ENCODE assay signal across 20 mouse cellular contexts in the genomic region with DNA sequence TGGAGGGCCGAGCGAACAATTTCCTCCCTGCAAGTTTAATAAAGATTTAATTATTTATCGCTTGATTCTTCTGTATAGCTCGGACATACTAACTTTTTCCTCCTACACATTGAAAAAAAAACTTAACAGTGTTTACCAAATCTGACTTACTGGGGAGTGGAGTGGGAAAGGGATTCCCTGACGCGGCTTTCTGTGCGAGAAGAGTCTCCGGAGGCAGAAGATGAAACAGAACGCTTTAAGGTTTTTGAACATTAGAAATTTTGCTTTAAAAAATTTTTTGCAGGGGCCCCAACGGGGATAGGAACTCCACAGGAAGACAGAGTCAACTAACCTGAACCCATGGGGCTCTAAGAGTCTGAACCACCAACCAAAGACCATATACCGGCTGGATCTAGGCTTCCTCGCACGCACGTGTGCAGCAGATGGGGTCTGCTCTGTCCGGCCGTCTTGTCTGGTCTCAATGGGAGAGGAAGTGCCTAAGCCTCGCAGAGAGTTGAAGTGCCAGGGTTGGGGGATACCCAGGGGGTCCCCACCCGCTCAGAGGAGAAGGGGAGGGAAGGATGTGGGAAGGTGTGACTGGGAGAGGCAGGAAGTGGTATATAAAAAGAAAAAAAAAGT. TPM values are rescaled to one million over a fixed set of nuclear protein-coding genes. Genes with fewer than 3 reads are reported as not detected.
DNase-seq lines count a peak whose midpoint lies in the region; ATAC-seq and TF ChIP-seq lines count a peak whose summit lies in the region.
"Had no signal": no experiment of that assay in that cellular context is flagged by ENCODE, and none has a peak within 500 bp of the region (broad histone marks: within the 10 kb centered on the region; RNA-seq: fewer than 3 reads in every experiment).

No protein-coding gene starts in this region.

- H3K36me3 ChIP-seq in midbrain, embryonic 11.5 days (ENCODE audit: control insufficient read depth, insufficient read depth, low read length), result no peaks in the 10 kb centered on the region
- no peaks in the 10 kb centered on the region for H3K36me3 ChIP-seq in midbrain, postnatal 0 days (ENCODE audit: insufficient read depth, low read length)
- H3K36me3 ChIP-seq in limb, embryonic 11.5 days (ENCODE audit: control insufficient read depth, insufficient read depth, low read length), result no peaks in the 10 kb centered on the region
- H3K36me3 ChIP-seq in heart, embryonic 12.5 days, result no peaks in the 10 kb centered on the region

- WGBS in midbrain, embryonic 11.5 days, result 4% methylated on average over 18 of the region's 18 CpGs
- 5% methylated on average over 18 of the region's 18 CpGs for WGBS in midbrain, postnatal 0 days
- 4% methylated on average over 18 of the region's 18 CpGs for WGBS in limb, embryonic 11.5 days
- WGBS in heart, embryonic 12.5 days, result 6% methylated on average over 18 of the region's 18 CpGs

- H3K9ac ChIP-seq in midbrain, embryonic 11.5 days (ENCODE audit: low read length), result no peak overlapping the region
- no peak overlapping the region for H3K9ac ChIP-seq in midbrain, postnatal 0 days (replicated peaks; ENCODE audit: low read length, poor library complexity, severe bottlenecking)
- no peak overlapping the region for H3K9ac ChIP-seq in limb, embryonic 11.5 days (ENCODE audit: low read length)
- no peak overlapping the region for H3K9ac ChIP-seq in heart, embryonic 12.5 days
- H3K9ac ChIP-seq: liver, postnatal 0 days had no signal

- peak; percentile 41 for ATAC-seq in midbrain, embryonic 11.5 days (ENCODE audit: low FRiP score)
- ATAC-seq in midbrain, postnatal 0 days (ENCODE audit: low FRiP score), result no peak
- peak; percentile 69 for ATAC-seq in CD4-positive, CD25-positive, alpha-beta regulatory T cell, adult 4 months
- no peak for ATAC-seq in limb, embryonic 11.5 days (ENCODE audit: insufficient number of reproducible peaks, low FRiP score, low TSS enrichment, low read depth)
- no peak for ATAC-seq in heart, embryonic 12.5 days (ENCODE audit: insufficient number of reproducible peaks, low FRiP score)
- ATAC-seq: hindbrain, embryonic 16.5 days; liver, postnatal 0 days had no signal

- no peaks in the 10 kb centered on the region for H3K9me3 ChIP-seq in midbrain, embryonic 11.5 days (ENCODE audit: control insufficient read depth, low read length)
- H3K9me3 ChIP-seq in midbrain, postnatal 0 days (ENCODE audit: low read length), result no peaks in the 10 kb centered on the region
- H3K9me3 ChIP-seq in limb, embryonic 11.5 days (ENCODE audit: control insufficient read depth, low read length), result no peaks in the 10 kb centered on the region
- no peaks in the 10 kb centered on the region for H3K9me3 ChIP-seq in heart, embryonic 12.5 days (replicated peaks)

- peak; percentile 92 for DNase-seq in midbrain, embryonic 11.5 days (ENCODE audit: low spot score, missing footprints)
- DNase-seq in midbrain, postnatal 0 days (ENCODE audit: low spot score), result no peak
- peak; percentile 53 for DNase-seq in embryo, embryonic 10.5 days (ENCODE audit: low spot score)
- DNase-seq in limb, embryonic 11.5 days (ENCODE audit: low spot score), result peak; percentile 45
- no peak for DNase-seq in thymus, postnatal 10 days (ENCODE audit: low spot score in 2 of 2)
- DNase-seq: cerebellum, adult 18-20 months; gastrocnemius, postnatal 10 days; kidney, adult 2 months; kidney, postnatal 4 days; liver; liver, postnatal 0 days; lung, postnatal 14 days; thymus, adult 18-20 months had no signal

- H3K4me1 ChIP-seq in midbrain, embryonic 11.5 days (ENCODE audit: control insufficient read depth, insufficient read depth, low read length), result no peaks in the 10 kb centered on the region
- no peaks in the 10 kb centered on the region for H3K4me1 ChIP-seq in midbrain, postnatal 0 days (ENCODE audit: insufficient read depth, low read length)
- no peaks in the 10 kb centered on the region for H3K4me1 ChIP-seq in limb, embryonic 11.5 days (ENCODE audit: control insufficient read depth, insufficient read depth, low read length)
- peaks cover 13% of the 10 kb centered on the region for H3K4me1 ChIP-seq in heart, embryonic 12.5 days (replicated peaks)

- no peak for TF ChIP-seq CTCF in midbrain, postnatal 0 days (IDR thresholded peaks at IDR 0.05)

- H3K27me3 ChIP-seq in midbrain, embryonic 11.5 days (ENCODE audit: control insufficient read depth, insufficient read depth, low read length), result peaks cover 68% of the 10 kb centered on the region
- peaks cover 63% of the 10 kb centered on the region for H3K27me3 ChIP-seq in midbrain, postnatal 0 days (ENCODE audit: insufficient read depth, low read length)
- H3K27me3 ChIP-seq in limb, embryonic 11.5 days (ENCODE audit: control insufficient read depth, insufficient read depth, low read length), result peaks cover 56% of the 10 kb centered on the region
- peaks cover 69% of the 10 kb centered on the region for H3K27me3 ChIP-seq in heart, embryonic 12.5 days (replicated peaks)

- no peak overlapping the region for H3K27ac ChIP-seq in midbrain, embryonic 11.5 days (ENCODE audit: low read depth, low read length)
- H3K27ac ChIP-seq in midbrain, postnatal 0 days (ENCODE audit: low read depth, low read length), result no peak overlapping the region
- H3K27ac ChIP-seq in limb, embryonic 11.5 days (replicated peaks; ENCODE audit: low read depth, low read length), result no peak overlapping the region
- H3K27ac ChIP-seq in heart, embryonic 12.5 days (ENCODE audit: poor library complexity, severe bottlenecking), result no peak overlapping the region

- no peak overlapping the region for H3K4me2 ChIP-seq in midbrain, embryonic 11.5 days
- H3K4me2 ChIP-seq in midbrain, postnatal 0 days (ENCODE audit: low read depth, low read length, poor library complexity, severe bottlenecking), result no peak overlapping the region
- no peak overlapping the region for H3K4me2 ChIP-seq in limb, embryonic 11.5 days (ENCODE audit: low read depth, severe bottlenecking)
- H3K4me2 ChIP-seq in heart, embryonic 12.5 days, result no peak overlapping the region

- H3K4me3 ChIP-seq in midbrain, embryonic 11.5 days (ENCODE audit: low read depth, low read length), result no peak overlapping the region
- no peak overlapping the region for H3K4me3 ChIP-seq in midbrain, postnatal 0 days (ENCODE audit: low read depth, low read length)
- no peak overlapping the region for H3K4me3 ChIP-seq in limb, embryonic 11.5 days (ENCODE audit: low read depth, low read length)
- H3K4me3 ChIP-seq in heart, embryonic 12.5 days, result no peak overlapping the region

RNA-seq across cellular contexts. Expression of gene Cdkn2a, which starts 22.2 kb away (rescaled TPM):
- not detected in 2 replicates for polyA plus RNA-seq in midbrain, embryonic 11.5 days (2014; fragmentation: Nextera tagmentation; extraction: Ambion mirVana)
- total RNA-seq in midbrain, postnatal 0 days (2014; rRNA removed), result not detected in 2 replicates
- not detected in 2 replicates for polyA plus RNA-seq in midbrain, postnatal 0 days (2015; fragmentation: Nextera tagmentation; extraction: Ambion mirVana)
- not detected for polyA plus RNA-seq in CD4-positive, CD25-positive, alpha-beta regulatory T cell, adult 4 months (2017; shearing (Covaris generic))
- not detected in 2 replicates for polyA plus RNA-seq in limb, embryonic 11.5 days (2014; fragmentation: Nextera tagmentation; extraction: Ambion mirVana)
- not detected in 2 replicates for polyA plus RNA-seq in heart, embryonic 12.5 days (2016; fragmentation: Nextera tagmentation; extraction: Ambion mirVana)
- polyA plus RNA-seq: forebrain, embryonic 11.5 days; heart, postnatal 0 days; hindbrain, embryonic 16.5 days; liver, postnatal 0 days; neural tube, embryonic 14.5 days; stomach, embryonic 14.5 days had no signal

RNA-seq across cellular contexts. Expression of gene Cdkn2b, which starts 38.6 kb away (rescaled TPM):
- 0.15 TPM in 1 of 2 replicates, not detected in the other for polyA plus RNA-seq in midbrain, embryonic 11.5 days (2014; fragmentation: Nextera tagmentation; extraction: Ambion mirVana)
- 1.2 and 4.2 TPM in 2 replicates for total RNA-seq in midbrain, postnatal 0 days (2014; rRNA removed)
- polyA plus RNA-seq in midbrain, postnatal 0 days (2015; fragmentation: Nextera tagmentation; extraction: Ambion mirVana), result 2.1 and 2.8 TPM in 2 replicates
- under 1 TPM in 1 of 2 experiments, not detected in 1; 0.76 TPM for polyA plus RNA-seq in CD4-positive, CD25-positive, alpha-beta regulatory T cell, adult 4 months (2017; shearing (Covaris generic))
- 0.65 and 1.2 TPM in 2 replicates for polyA plus RNA-seq in limb, embryonic 11.5 days (2014; fragmentation: Nextera tagmentation; extraction: Ambion mirVana)
- polyA plus RNA-seq in heart, embryonic 12.5 days (2016; fragmentation: Nextera tagmentation; extraction: Ambion mirVana), result 1.8 and 2.7 TPM in 2 replicates
- polyA plus RNA-seq: liver, postnatal 0 days had no signal

Comparison
In these comparisons a context has a peak if more than half of its experiments do, and no peak if none do; other contexts are left out.
1. ATAC-seq: peak in midbrain, embryonic 11.5 days (single experiment) and CD4-positive, CD25-positive, alpha-beta regulatory T cell, adult 4 months (single experiment); none in midbrain, postnatal 0 days (single experiment), limb, embryonic 11.5 days (single experiment) and heart, embryonic 12.5 days (single experiment).
2. DNase-seq: peak in midbrain, embryonic 11.5 days (single experiment), embryo, embryonic 10.5 days (single experiment) and limb, embryonic 11.5 days (single experiment); none in midbrain, postnatal 0 days (single experiment) and thymus, postnatal 10 days (0 of 2).